Mouse (Mus musculus) small intestine, adult 2 months (tissue): ENCODE measurements around the gene Fabp6.

ENCODE experiments used
- CTCF ChIP-seq: fragments of 200-500 bp; IDR thresholded peaks from 2 replicates; pipeline ENCODE4 v1.5.1; 2012; ENCODE audit warnings: low read depth, mild to moderate bottlenecking, control low read depth, inconsistent platforms, low read length, moderate library complexity, mixed read lengths; ENCODE audit not compliant: insufficient replicate concordance, insufficient read length; ENCODE audit errors: extremely low read depth
- POLR2A ChIP-seq: fragments of 200-500 bp; IDR thresholded peaks from 2 replicates; pipeline ENCODE4 v1.6.1; 2012; ENCODE audit warnings: low read depth, mild to moderate bottlenecking, control low read depth, inconsistent platforms, low read length, moderate library complexity

- TF ChIP-seq CTCF: no peak
- TF ChIP-seq POLR2A: no peak
Measured at GRCm38 (mm10) chr11:43569188-43569587, 32.2 kb downstream of the Fabp6 start.
